Mouse (Mus musculus) kidney, embryonic 14.5 days (tissue): ENCODE measurements around the gene Gm28539. TPM values are rescaled to one million over a fixed set of nuclear protein-coding genes. Genes with fewer than 3 reads are reported as not detected.
"Not testable (repeated sequence)": the region's sequence is repeated elsewhere in the genome, so short reads cannot be mapped to it uniquely, and the experiment has no call there.

ENCODE experiments used
- ATAC-seq: fragments of 200-750 bp; cut with Nextera tagmentation; 2 replicates; pipeline ENCODE4 v1.8.0; 2017; ENCODE audit warnings: moderate number of reproducible peaks, mild to moderate bottlenecking, moderate TSS enrichment, moderate library complexity; ENCODE audit not compliant: low FRiP score, low TSS enrichment
- H3K27ac ChIP-seq: fragments of 300-500 bp; sonication (generic); 2 replicates; pipeline ENCODE4 v1.5.1; 2014; ENCODE audit warnings: low read depth, mild to moderate bottlenecking, low read length, moderate library complexity, mixed read lengths
- H3K27me3 ChIP-seq: fragments of 300-500 bp; sonication (generic); 2 replicates; pipeline ENCODE4 v1.6.1; 2014; ENCODE audit warnings: mild to moderate bottlenecking, low read length; ENCODE audit not compliant: control insufficient read depth, insufficient read depth
- H3K36me3 ChIP-seq: fragments of 300-500 bp; sonication (generic); 2 replicates; pipeline ENCODE4 v1.6.1; 2014; ENCODE audit warnings: low read length, mixed read lengths; ENCODE audit not compliant: control insufficient read depth, insufficient read depth
- H3K4me1 ChIP-seq: fragments of 300-500 bp; sonication (generic); 2 replicates; pipeline ENCODE4 v1.6.1; 2014; ENCODE audit warnings: low read length, mixed read lengths; ENCODE audit not compliant: control insufficient read depth, insufficient read depth
- H3K4me2 ChIP-seq: fragments of 300-500 bp; sonication (generic); replicated peaks from 2 replicates; pipeline ENCODE4 v1.6.1; 2014; ENCODE audit warnings: low read depth, mild to moderate bottlenecking, low read length
- H3K4me3 ChIP-seq: fragments of 300-500 bp; sonication (generic); 2 replicates; pipeline ENCODE4 v1.5.1; 2014; ENCODE audit warnings: mild to moderate bottlenecking, low read length
- H3K9ac ChIP-seq: fragments of 300-500 bp; sonication (generic); 2 replicates; pipeline ENCODE4 v1.6.1; 2014; ENCODE audit warnings: low read depth, mild to moderate bottlenecking, low read length, moderate library complexity
- H3K9me3 ChIP-seq: fragments of 300-500 bp; sonication (generic); 2 replicates; pipeline ENCODE4 v1.6.1; 2016; ENCODE audit warnings: low read length; ENCODE audit not compliant: control insufficient read depth
- WGBS: fragments of 180-500 bp; shearing (Covaris S2); extraction: QIAGEN DNeasy Blood & Tissue Kit; methylation state at CpG from one replicate; pipeline ENCODE4 v1.1.7; 2014; 5-methylcytosine and 5-hydroxymethylcytosine counted together
- polyA plus RNA-seq: library from polyadenylated mRNA; unstranded; fragments of >200 nt; fragmentation: Nextera tagmentation; extraction: Ambion mirVana; gene quantifications from 2 replicates; pipeline ENCODE4 v1.2.1, GENCODE M21; 2014

The Gm28539 gene
- polyA plus RNA-seq, 1 experiment from 2014 or later, result not detected

- Histone ChIP-seq H3K9ac (no peak overlapping the region), H3K4me3 (peak overlapping the region; percentile 83), H3K4me2 (peak overlapping the region; percentile 62), H3K4me1 (no peaks in the 10 kb centered on the region), H3K27me3 (no peaks in the 10 kb centered on the region), H3K36me3 (peaks cover 41% of the 10 kb centered on the region), H3K9me3 (no peaks in the 10 kb centered on the region), H3K27ac (no peak overlapping the region)
- peak; percentile 48 for ATAC-seq
- 30% methylated on average over 3 of the region's 3 CpGs for WGBS
Observed at GRCm38 (mm10) chr16:18836073-18836467, 314 bp upstream of the Gm28539 start.

DNA sequence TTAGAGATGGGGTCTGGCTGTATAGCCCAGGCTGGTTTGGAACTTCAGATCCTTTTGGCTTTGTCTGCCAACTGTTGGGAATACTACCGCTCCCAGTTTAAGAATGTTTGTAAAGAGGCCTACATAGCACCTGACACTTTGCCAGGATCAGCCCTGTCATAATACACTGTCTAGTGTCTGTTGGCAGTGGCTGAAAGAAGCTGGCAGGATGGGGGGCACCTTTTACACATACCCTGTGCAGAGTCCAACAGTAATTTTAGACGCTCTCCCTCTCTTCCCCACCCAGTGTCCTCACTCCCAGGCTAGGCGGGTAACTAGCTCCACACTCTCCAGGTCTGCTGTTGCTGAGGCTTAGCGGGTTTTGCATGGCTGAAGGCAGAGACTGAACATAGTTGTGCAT lies 2.0 kb downstream of the Gm28539 start:
- Histone ChIP-seq H3K4me1 (no peaks in the 10 kb centered on the region), H3K9ac (no peak overlapping the region), H3K27ac (no peak overlapping the region), H3K9me3 (no peaks in the 10 kb centered on the region), H3K4me3 (no peak overlapping the region), H3K36me3 (peaks cover 19% of the 10 kb centered on the region; the same call in 1 of the 2 replicates), H3K4me2 (no peak overlapping the region), H3K27me3 (no peaks in the 10 kb centered on the region)
- ATAC-seq, result no peak
- 94% methylated on average over 4 of the region's 4 CpGs for WGBS

DNA sequence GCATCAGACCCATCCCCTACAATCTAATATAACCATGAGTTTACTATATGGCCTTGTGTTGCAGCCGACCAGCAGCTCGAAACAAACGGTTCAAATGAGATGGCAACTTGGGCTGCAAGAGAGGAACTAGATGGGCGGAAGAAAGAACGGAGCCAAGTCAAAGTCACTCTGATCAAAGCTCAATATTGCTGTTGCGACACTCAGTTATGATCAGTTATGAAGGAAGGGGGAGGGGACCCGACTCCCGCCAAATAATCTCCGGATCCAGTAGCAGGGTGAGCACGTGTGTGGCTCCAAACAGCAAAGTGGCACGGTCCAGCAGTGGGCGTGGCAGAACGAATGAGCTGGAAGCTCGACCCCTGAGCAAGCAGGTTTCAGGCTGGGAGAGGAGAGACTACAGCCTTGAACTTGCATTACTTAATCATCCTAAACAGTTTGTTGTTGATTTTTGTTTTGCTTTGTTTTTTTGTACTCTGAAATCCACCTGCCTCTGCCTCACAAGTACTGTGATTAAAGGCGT lies 10.0 kb downstream of the Gm28539 start:
- H3K4me3 ChIP-seq, result no peak overlapping the region

DNA sequence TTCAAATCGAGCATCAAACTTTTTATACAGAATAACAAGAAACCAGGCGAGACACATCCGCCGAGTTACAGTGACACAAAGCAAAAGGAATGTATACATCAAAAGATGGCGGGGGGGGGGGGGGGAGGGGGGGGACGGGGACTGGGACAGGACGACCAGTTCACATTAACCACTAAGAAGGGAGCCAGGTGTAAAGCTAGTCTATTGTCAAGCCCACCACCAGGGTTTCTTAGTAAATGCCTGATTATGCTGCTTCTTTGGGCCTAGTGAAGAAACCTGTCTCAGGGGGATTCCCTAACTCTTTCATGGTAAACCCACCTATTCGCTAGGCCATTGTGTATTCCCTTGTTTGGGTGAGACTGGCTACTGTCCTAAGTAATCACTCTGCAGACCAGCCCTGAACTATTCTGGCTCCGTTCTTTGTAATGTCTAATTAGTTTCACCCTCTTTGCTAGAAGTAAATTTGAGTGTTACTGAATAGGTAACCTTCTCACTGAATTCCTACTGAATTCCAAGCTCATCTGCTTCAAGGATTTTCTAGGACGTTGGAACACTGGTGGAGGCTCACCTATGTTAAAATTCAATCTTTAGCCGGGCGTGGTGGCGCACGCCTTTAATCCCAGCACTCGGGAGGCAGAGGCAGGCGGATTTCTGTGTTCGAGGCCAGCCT lies 13.3 kb downstream of the Gm28539 start:
- 88% methylated on average over 16 of the region's 17 CpGs for WGBS
- not testable (repeated sequence) for H3K4me1 ChIP-seq, H3K4me3 ChIP-seq, H3K4me2 ChIP-seq, H3K9ac ChIP-seq, H3K9me3 ChIP-seq, ATAC-seq, H3K36me3 ChIP-seq, H3K27ac ChIP-seq, H3K27me3 ChIP-seq

More for the DNA sequence above, 10.0 kb downstream of the Gm28539 start:
- no peak overlapping the region for H3K27ac ChIP-seq
- no peaks in the 10 kb centered on the region for H3K27me3 ChIP-seq
- ATAC-seq, result no peak
- no peaks in the 10 kb centered on the region for H3K36me3 ChIP-seq
- no peaks in the 10 kb centered on the region for H3K4me1 ChIP-seq
- no peak overlapping the region for H3K4me2 ChIP-seq
- no peak overlapping the region for H3K9ac ChIP-seq
- 85% methylated on average over 15 of the region's 15 CpGs for WGBS
- no peaks in the 10 kb centered on the region for H3K9me3 ChIP-seq

GRCm38 (mm10) chr16:18858551-18858950 lies 22.2 kb downstream of the Gm28539 start:
- Histone ChIP-seq H3K27ac (no peak overlapping the region), H3K4me1 (no peaks in the 10 kb centered on the region), H3K27me3 (no peaks in the 10 kb centered on the region), H3K4me3 (no peak overlapping the region), H3K9ac (no peak overlapping the region), H3K4me2 (no peak overlapping the region), H3K9me3 (peaks cover 3% of the 10 kb centered on the region; the same call in 1 of the 2 replicates), H3K36me3 (no peaks in the 10 kb centered on the region)
- no peak for ATAC-seq

DNA sequence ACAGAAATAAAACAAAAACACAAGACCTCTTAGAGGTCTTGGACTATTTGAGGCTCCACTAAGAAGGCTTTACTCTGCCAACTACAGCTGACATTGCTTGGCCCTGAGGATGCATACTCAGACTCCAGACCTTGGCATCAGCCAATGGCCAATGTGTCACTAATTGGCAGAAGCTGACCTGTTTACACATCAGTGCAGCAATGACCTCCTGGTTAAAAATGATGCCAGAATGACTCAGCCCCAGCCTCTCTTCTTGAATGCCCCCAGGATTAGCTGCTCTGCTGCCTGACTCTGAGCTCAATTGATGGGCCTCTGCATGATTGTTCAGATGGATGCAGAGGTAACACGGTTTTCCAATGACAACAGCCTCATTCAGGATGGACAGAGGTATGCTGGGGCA lies 23.8 kb downstream of the Gm28539 start:
- no peak overlapping the region for H3K4me3 ChIP-seq
- no peak overlapping the region for H3K4me2 ChIP-seq
- H3K27ac ChIP-seq, result no peak overlapping the region
- no peaks in the 10 kb centered on the region for H3K36me3 ChIP-seq
- 68% methylated on average over 1 of the region's 1 CpGs for WGBS
- H3K9me3 ChIP-seq, result peaks cover 3% of the 10 kb centered on the region; the same call in 1 of the 2 replicates
- H3K27me3 ChIP-seq, result no peaks in the 10 kb centered on the region
- no peak for ATAC-seq
- no peak overlapping the region for H3K9ac ChIP-seq
- H3K4me1 ChIP-seq, result no peaks in the 10 kb centered on the region

- H3K4me2 ChIP-seq, ATAC-seq, H3K9ac ChIP-seq, H3K27me3 ChIP-seq, H3K4me1 ChIP-seq, H3K9me3 ChIP-seq, H3K4me3 ChIP-seq, H3K27ac ChIP-seq: not testable (repeated sequence)
- H3K36me3 ChIP-seq, result peaks cover 31% of the 10 kb centered on the region
- 92% methylated on average over 1 of the region's 1 CpGs for WGBS
Observed at GRCm38 (mm10) chr16:18870495-18870894, 34.1 kb downstream of the Gm28539 start.

GRCm38 (mm10) chr16:18876091-18876441 lies 39.7 kb downstream of the Gm28539 start:
- Histone ChIP-seq H3K4me3 (peak overlapping the region; percentile 89), H3K9me3 (no peaks in the 10 kb centered on the region), H3K27me3 (no peaks in the 10 kb centered on the region), H3K36me3 (peaks cover 32% of the 10 kb centered on the region), H3K9ac (peak overlapping the region; percentile 78), H3K4me1 (peaks cover 5% of the 10 kb centered on the region; the same call in 1 of the 2 replicates), H3K4me2 (peak overlapping the region; percentile 85), H3K27ac (peak overlapping the region; percentile 95)
- WGBS, result 1% methylated on average over 17 of the region's 17 CpGs
- no peak for ATAC-seq

DNA sequence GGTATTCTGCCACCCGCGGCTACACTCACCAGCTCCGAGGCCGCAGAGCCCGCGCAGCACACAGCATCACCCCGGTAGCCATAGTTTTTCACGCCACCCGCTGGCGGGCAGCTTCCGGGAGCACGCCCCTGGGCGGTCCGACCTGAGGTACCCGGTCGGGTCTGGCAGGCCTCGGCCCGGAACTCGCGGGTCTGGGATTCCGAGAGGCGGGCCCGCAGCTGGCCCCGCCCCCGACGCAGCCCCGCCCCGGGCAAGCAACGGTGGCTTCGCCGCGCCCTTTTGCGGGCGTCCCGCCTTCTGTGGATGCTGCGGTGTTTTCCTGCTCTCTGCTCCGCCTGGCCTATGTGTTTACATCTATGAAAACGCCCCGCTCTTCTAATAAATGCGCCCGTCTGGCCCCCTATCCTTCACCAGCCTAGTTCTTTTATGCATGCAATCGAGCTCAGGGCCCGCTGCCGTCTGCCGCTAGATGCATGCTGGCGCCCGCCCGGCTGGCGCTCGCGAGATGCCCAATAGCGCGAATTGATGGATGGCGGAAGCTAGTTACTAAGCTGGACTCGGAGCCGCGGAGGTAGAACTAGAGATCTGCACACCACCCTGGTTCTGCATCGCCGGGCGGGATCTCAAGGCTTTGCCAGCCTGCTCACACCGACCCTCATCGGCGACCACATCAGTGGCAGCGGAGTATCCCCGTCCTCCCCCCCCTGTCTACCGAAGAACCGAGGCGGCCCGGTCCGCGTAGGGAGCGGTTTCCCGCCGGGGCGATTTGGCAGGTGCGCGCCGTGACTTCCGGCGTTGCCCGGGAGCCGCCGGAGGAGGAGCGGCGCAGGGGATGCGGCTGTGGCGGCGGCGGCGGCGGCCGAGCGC lies 40.3 kb downstream of the Gm28539 start, which contains the start of the genes Mrpl40 and Hira:
TSS of gene Mrpl40 (minus strand) at position 421 of the 867 bp plus-strand sequence.
TSS of gene Hira (plus strand) at position 596 of the 867 bp plus-strand sequence.
- peak within 1 kb of the TSS; percentile 89 for H3K4me3 ChIP-seq
- H3K9ac ChIP-seq, result peak within 1 kb of the TSS; percentile 78
- peak within 1 kb of the TSS; percentile 95 for H3K27ac ChIP-seq
- peaks cover 27% of the 10 kb centered on the region for H3K36me3 ChIP-seq
- WGBS, result under 1% methylated on average over 83 of the region's 93 CpGs
- H3K4me2 ChIP-seq, result peak within 1 kb of the TSS; percentile 85
- peaks cover 5% of the 10 kb centered on the region; the same call in 1 of the 2 replicates for H3K4me1 ChIP-seq
- ATAC-seq, result peak; percentile 97
- H3K9me3 ChIP-seq, result no peaks in the 10 kb centered on the region
- no peaks in the 10 kb centered on the region for H3K27me3 ChIP-seq
